Mouse (Mus musculus): ENCODE measurements at regions not wholly inside any gene's neighbourhood (a gene's known extent, or its start where the extent isn't known, plus 50 kb on each side); places are given as distances from the start of the nearest gene placed in this dataset.

GRCm38 (mm10) chr14:67626181-67626580 lies 1617.2 kb upstream of the Gulo start:
- H3K4me3 ChIP-seq (ENCODE audit: low read depth, low read length): no peak overlapping the region
- DNase-seq (ENCODE audit: low spot score): no peak
- no peak overlapping the region for H3K9ac ChIP-seq (ENCODE audit: low read depth, low read length)
- ATAC-seq (ENCODE audit: low FRiP score): no peak
- WGBS: 91% methylated on average over 8 of the region's 8 CpGs
- no peaks in the 10 kb centered on the region for H3K4me1 ChIP-seq (replicated peaks; ENCODE audit: control insufficient read depth, insufficient read depth, low read length)
- H3K4me2 ChIP-seq (replicated peaks; ENCODE audit: low read depth, low read length): no peak overlapping the region
- no peaks in the 10 kb centered on the region for H3K36me3 ChIP-seq (ENCODE audit: control insufficient read depth, insufficient read depth, low read length)
- no peaks in the 10 kb centered on the region for H3K27me3 ChIP-seq (ENCODE audit: control insufficient read depth, insufficient read depth, low read length)
- no peak overlapping the region for H3K27ac ChIP-seq (ENCODE audit: low read depth, low read length)
- H3K9me3 ChIP-seq (ENCODE audit: control insufficient read depth, low read length): no peaks in the 10 kb centered on the region

GRCm38 (mm10) chr14:67623841-67624480 lies 1615.0 kb upstream of the Gulo start:
- Histone ChIP-seq H3K27me3 (ENCODE audit: control insufficient read depth, insufficient read depth, low read length) (no peaks in the 10 kb centered on the region), H3K4me2 (replicated peaks; ENCODE audit: low read depth, low read length) (no peak overlapping the region), H3K27ac (ENCODE audit: low read depth, low read length) (no peak overlapping the region), H3K4me1 (replicated peaks; ENCODE audit: control insufficient read depth, insufficient read depth, low read length) (no peaks in the 10 kb centered on the region), H3K9ac (ENCODE audit: low read depth, low read length) (no peak overlapping the region), H3K4me3 (ENCODE audit: low read depth, low read length) (no peak overlapping the region), H3K9me3 (ENCODE audit: control insufficient read depth, low read length) (no peaks in the 10 kb centered on the region), H3K36me3 (ENCODE audit: control insufficient read depth, insufficient read depth, low read length) (no peaks in the 10 kb centered on the region)
- no peak for DNase-seq (ENCODE audit: low spot score)
- whole genome bisulfite sequencing: 76% methylated on average over 4 of the region's 4 CpGs
- ATAC-seq (ENCODE audit: low FRiP score): no peak

- WGBS: 83% methylated on average over 6 of the region's 6 CpGs
- Histone ChIP-seq H3K4me2 (replicated peaks; ENCODE audit: low read depth, low read length) (no peak overlapping the region), H3K27ac (ENCODE audit: low read depth, low read length) (no peak overlapping the region), H3K27me3 (ENCODE audit: control insufficient read depth, insufficient read depth, low read length) (no peaks in the 10 kb centered on the region), H3K9me3 (ENCODE audit: control insufficient read depth, low read length) (no peaks in the 10 kb centered on the region), H3K9ac (ENCODE audit: low read depth, low read length) (no peak overlapping the region), H3K4me3 (ENCODE audit: low read depth, low read length) (no peak overlapping the region), H3K4me1 (replicated peaks; ENCODE audit: control insufficient read depth, insufficient read depth, low read length) (no peaks in the 10 kb centered on the region), H3K36me3 (ENCODE audit: control insufficient read depth, insufficient read depth, low read length) (no peaks in the 10 kb centered on the region)
- DNase-seq (ENCODE audit: low spot score) (no peak), ATAC-seq (ENCODE audit: low FRiP score) (no peak)
These were observed 1613.9 kb upstream of the Gulo start for GRCm38 (mm10) chr14:67622911-67623310.

- Histone ChIP-seq H3K27ac (ENCODE audit: low read depth, low read length) (no peak overlapping the region), H3K4me1 (replicated peaks; ENCODE audit: control insufficient read depth, insufficient read depth, low read length) (no peaks in the 10 kb centered on the region), H3K9me3 (ENCODE audit: control insufficient read depth, low read length) (no peaks in the 10 kb centered on the region), H3K4me3 (ENCODE audit: low read depth, low read length) (no peak overlapping the region), H3K4me2 (replicated peaks; ENCODE audit: low read depth, low read length) (no peak overlapping the region), H3K36me3 (ENCODE audit: control insufficient read depth, insufficient read depth, low read length) (no peaks in the 10 kb centered on the region), H3K9ac (ENCODE audit: low read depth, low read length) (no peak overlapping the region), H3K27me3 (ENCODE audit: control insufficient read depth, insufficient read depth, low read length) (no peaks in the 10 kb centered on the region)
- DNase-seq (ENCODE audit: low spot score) (no peak), ATAC-seq (ENCODE audit: low FRiP score) (no peak)
- WGBS: 71% methylated on average over 2 of the region's 2 CpGs
These were observed 1612.5 kb upstream of the Gulo start for GRCm38 (mm10) chr14:67621486-67621885.

GRCm38 (mm10) chr14:67620854-67621476 lies 1612.0 kb upstream of the Gulo start:
- Histone ChIP-seq H3K9me3 (ENCODE audit: control insufficient read depth, low read length) (no peaks in the 10 kb centered on the region), H3K4me2 (replicated peaks; ENCODE audit: low read depth, low read length) (no peak overlapping the region), H3K4me1 (replicated peaks; ENCODE audit: control insufficient read depth, insufficient read depth, low read length) (no peaks in the 10 kb centered on the region), H3K36me3 (ENCODE audit: control insufficient read depth, insufficient read depth, low read length) (no peaks in the 10 kb centered on the region), H3K27ac (ENCODE audit: low read depth, low read length) (no peak overlapping the region), H3K4me3 (ENCODE audit: low read depth, low read length) (no peak overlapping the region), H3K9ac (ENCODE audit: low read depth, low read length) (no peak overlapping the region), H3K27me3 (ENCODE audit: control insufficient read depth, insufficient read depth, low read length) (no peaks in the 10 kb centered on the region)
- ATAC-seq (ENCODE audit: low FRiP score) (no peak), DNase-seq (ENCODE audit: low spot score) (peak; percentile 72)
- 50% methylated on average over 4 of the region's 4 CpGs for WGBS

- Histone ChIP-seq H3K4me2 (replicated peaks; ENCODE audit: low read depth, low read length) (no peak overlapping the region), H3K36me3 (ENCODE audit: control insufficient read depth, insufficient read depth, low read length) (no peaks in the 10 kb centered on the region), H3K4me3 (ENCODE audit: low read depth, low read length) (no peak overlapping the region), H3K9me3 (ENCODE audit: control insufficient read depth, low read length) (no peaks in the 10 kb centered on the region), H3K4me1 (replicated peaks; ENCODE audit: control insufficient read depth, insufficient read depth, low read length) (no peaks in the 10 kb centered on the region), H3K27me3 (ENCODE audit: control insufficient read depth, insufficient read depth, low read length) (no peaks in the 10 kb centered on the region), H3K27ac (ENCODE audit: low read depth, low read length) (no peak overlapping the region), H3K9ac (ENCODE audit: low read depth, low read length) (no peak overlapping the region)
- ATAC-seq (ENCODE audit: low FRiP score) (no peak), DNase-seq (ENCODE audit: low spot score) (no peak)
- WGBS: 84% methylated on average over 4 of the region's 4 CpGs
These were observed 1610.6 kb upstream of the Gulo start for GRCm38 (mm10) chr14:67619571-67619970.

GRCm38 (mm10) chr14:67614369-67614768 lies 1605.4 kb upstream of the Gulo start:
- Histone ChIP-seq H3K36me3 (ENCODE audit: control insufficient read depth, insufficient read depth, low read length) (no peaks in the 10 kb centered on the region), H3K9ac (ENCODE audit: low read depth, low read length) (no peak overlapping the region), H3K9me3 (ENCODE audit: control insufficient read depth, low read length) (no peaks in the 10 kb centered on the region), H3K27me3 (ENCODE audit: control insufficient read depth, insufficient read depth, low read length) (0 out of 2 replicates have a peak, but pooled peaks cover 5% of the 10 kb centered on the region), H3K4me1 (replicated peaks; ENCODE audit: control insufficient read depth, insufficient read depth, low read length) (no peaks in the 10 kb centered on the region; the same call in 1 of the 2 replicates), H3K4me2 (replicated peaks; ENCODE audit: low read depth, low read length) (no peak overlapping the region), H3K4me3 (ENCODE audit: low read depth, low read length) (no peak overlapping the region), H3K27ac (ENCODE audit: low read depth, low read length) (no peak overlapping the region)
- DNase-seq (ENCODE audit: low spot score) (no peak), ATAC-seq (ENCODE audit: low FRiP score) (no peak)
- 83% methylated on average over 11 of the region's 11 CpGs for WGBS

- no peaks in the 10 kb centered on the region; the same call in 1 of the 2 replicates for H3K4me1 ChIP-seq (replicated peaks; ENCODE audit: control insufficient read depth, insufficient read depth, low read length)
- no peak overlapping the region for H3K4me3 ChIP-seq (ENCODE audit: low read depth, low read length)
- ATAC-seq (ENCODE audit: low FRiP score) (no peak), DNase-seq (ENCODE audit: low spot score) (no peak)
- H3K9me3 ChIP-seq (ENCODE audit: control insufficient read depth, low read length): no peaks in the 10 kb centered on the region
- H3K36me3 ChIP-seq (ENCODE audit: control insufficient read depth, insufficient read depth, low read length): no peaks in the 10 kb centered on the region
- 78% methylated on average over 13 of the region's 13 CpGs for WGBS
- no peak overlapping the region for H3K4me2 ChIP-seq (replicated peaks; ENCODE audit: low read depth, low read length)
- H3K27ac ChIP-seq (ENCODE audit: low read depth, low read length): no peak overlapping the region
- H3K27me3 ChIP-seq (ENCODE audit: control insufficient read depth, insufficient read depth, low read length): 0 out of 2 replicates have a peak, but pooled peaks cover 5% of the 10 kb centered on the region
- H3K9ac ChIP-seq (ENCODE audit: low read depth, low read length): no peak overlapping the region
These were observed 1604.7 kb upstream of the Gulo start for GRCm38 (mm10) chr14:67613691-67614090.

- Histone ChIP-seq H3K9ac (ENCODE audit: low read depth, low read length) (no peak overlapping the region), H3K27ac (ENCODE audit: low read depth, low read length) (no peak overlapping the region), H3K4me2 (replicated peaks; ENCODE audit: low read depth, low read length) (no peak overlapping the region), H3K4me3 (ENCODE audit: low read depth, low read length) (no peak overlapping the region), H3K4me1 (replicated peaks; ENCODE audit: control insufficient read depth, insufficient read depth, low read length) (peaks cover 2% of the 10 kb centered on the region; the same call in 1 of the 2 replicates), H3K36me3 (ENCODE audit: control insufficient read depth, insufficient read depth, low read length) (no peaks in the 10 kb centered on the region), H3K9me3 (ENCODE audit: control insufficient read depth, low read length) (no peaks in the 10 kb centered on the region), H3K27me3 (ENCODE audit: control insufficient read depth, insufficient read depth, low read length) (0 out of 2 replicates have a peak, but pooled peaks cover 8% of the 10 kb centered on the region)
- WGBS: 51% methylated on average over 14 of the region's 14 CpGs
- DNase-seq (ENCODE audit: low spot score) (no peak), ATAC-seq (ENCODE audit: low FRiP score) (no peak)
These were observed 1604.2 kb upstream of the Gulo start for GRCm38 (mm10) chr14:67613221-67613620.

Data from hindbrain, embryonic 11.5 days (tissue).